Mouse (Mus musculus) neural tube, embryonic 12.5 days (tissue): ENCODE measurements around the gene Uox. TPM values are rescaled to one million over a fixed set of nuclear protein-coding genes. Genes with fewer than 3 reads are reported as not detected.
A peak's percentile ranks its signal among the peaks of the same experiment; 100 is the strongest.

ENCODE experiments used
- ATAC-seq: fragments of 200-750 bp; cut with Nextera tagmentation; 2 replicates; pipeline ENCODE4 v1.8.0; 2017; ENCODE audit warnings: low read depth, mild to moderate bottlenecking, moderate TSS enrichment, moderate library complexity; ENCODE audit not compliant: low FRiP score
- H3K27ac ChIP-seq: fragments of 300-500 bp; sonication (generic); 2 replicates; pipeline ENCODE4 v1.5.1; 2016
- H3K27me3 ChIP-seq: fragments of 300-500 bp; sonication (generic); replicated peaks from 2 replicates; pipeline ENCODE4 v1.6.1; 2016; ENCODE audit warnings: mild to moderate bottlenecking
- H3K36me3 ChIP-seq: fragments of 300-500 bp; sonication (generic); 2 replicates; pipeline ENCODE4 v1.6.1; 2016; ENCODE audit warnings: mild to moderate bottlenecking
- H3K4me1 ChIP-seq: fragments of 300-500 bp; sonication (generic); 2 replicates; pipeline ENCODE4 v1.6.1; 2016
- H3K4me2 ChIP-seq: fragments of 300-500 bp; sonication (generic); replicated peaks from 2 replicates; pipeline ENCODE4 v1.6.1; 2016; ENCODE audit warnings: mild to moderate bottlenecking
- H3K4me3 ChIP-seq: fragments of 300-500 bp; sonication (generic); 2 replicates; pipeline ENCODE4 v1.5.1; 2016
- H3K9ac ChIP-seq: fragments of 300-500 bp; sonication (generic); 2 replicates; pipeline ENCODE4 v1.6.1; 2016; ENCODE audit warnings: mild to moderate bottlenecking
- H3K9me3 ChIP-seq: fragments of 300-500 bp; sonication (generic); 2 replicates; pipeline ENCODE4 v1.6.1; 2016; ENCODE audit warnings: mild to moderate bottlenecking
- WGBS: fragments of 180-500 bp; shearing (Covaris S2); methylation state at CpG from one replicate; pipeline ENCODE4 v1.1.7; 2016; 5-methylcytosine and 5-hydroxymethylcytosine counted together
- polyA plus RNA-seq: library from polyadenylated mRNA; unstranded; fragments of >200 nt; fragmentation: Nextera tagmentation; extraction: Ambion mirVana; gene quantifications from 2 replicates; pipeline ENCODE4 v1.2.1, GENCODE M21; 2016

The Uox gene
- polyA plus RNA-seq = not detected in 2 replicates

DNA sequence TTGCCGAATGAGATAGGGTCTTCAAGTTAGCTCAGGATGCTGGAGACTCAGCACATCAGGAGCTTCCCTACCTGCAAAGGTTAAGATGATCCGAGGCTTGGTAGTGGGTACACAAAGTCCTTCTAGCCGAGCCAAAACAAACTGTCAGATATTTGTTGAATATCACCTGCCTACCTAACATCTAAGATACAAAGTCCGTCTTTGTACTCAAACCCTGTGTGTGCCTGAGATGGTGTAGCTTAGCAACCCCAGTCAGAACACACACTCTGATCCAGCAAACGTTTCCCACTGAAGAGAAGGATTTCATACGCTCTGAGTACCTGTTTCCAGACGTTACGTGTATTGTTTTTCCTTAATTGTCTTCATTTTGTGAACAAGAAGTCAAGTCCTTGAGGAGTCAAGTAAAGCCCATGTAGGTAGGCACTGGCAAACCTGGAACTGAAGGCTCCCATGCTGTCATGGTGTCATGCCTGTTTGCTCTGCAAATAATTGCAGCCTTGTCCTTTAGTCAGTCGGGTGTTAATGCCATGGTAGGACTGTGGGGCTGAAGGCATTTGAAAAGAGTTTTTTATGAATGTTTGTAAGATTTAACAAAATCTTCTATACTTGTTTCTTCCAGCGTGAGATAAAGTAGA lies at the start of gene Uox:
Uox (plus strand) TSS at position 279 of the 635 bp plus-strand sequence.
- H3K4me3 ChIP-seq = no peak within 1 kb of the TSS
- H3K9ac ChIP-seq = no peak within 1 kb of the TSS
- 87% methylated on average over 10 of the region's 10 CpGs for WGBS
- no peaks in the 10 kb centered on the region for H3K36me3 ChIP-seq
- H3K4me1 ChIP-seq = no peaks in the 10 kb centered on the region
- ATAC-seq = no peak
- H3K4me2 ChIP-seq = no peak within 1 kb of the TSS
- H3K27me3 ChIP-seq = no peaks in the 10 kb centered on the region
- no peaks in the 10 kb centered on the region for H3K9me3 ChIP-seq
- H3K27ac ChIP-seq = no peak within 1 kb of the TSS

DNA sequence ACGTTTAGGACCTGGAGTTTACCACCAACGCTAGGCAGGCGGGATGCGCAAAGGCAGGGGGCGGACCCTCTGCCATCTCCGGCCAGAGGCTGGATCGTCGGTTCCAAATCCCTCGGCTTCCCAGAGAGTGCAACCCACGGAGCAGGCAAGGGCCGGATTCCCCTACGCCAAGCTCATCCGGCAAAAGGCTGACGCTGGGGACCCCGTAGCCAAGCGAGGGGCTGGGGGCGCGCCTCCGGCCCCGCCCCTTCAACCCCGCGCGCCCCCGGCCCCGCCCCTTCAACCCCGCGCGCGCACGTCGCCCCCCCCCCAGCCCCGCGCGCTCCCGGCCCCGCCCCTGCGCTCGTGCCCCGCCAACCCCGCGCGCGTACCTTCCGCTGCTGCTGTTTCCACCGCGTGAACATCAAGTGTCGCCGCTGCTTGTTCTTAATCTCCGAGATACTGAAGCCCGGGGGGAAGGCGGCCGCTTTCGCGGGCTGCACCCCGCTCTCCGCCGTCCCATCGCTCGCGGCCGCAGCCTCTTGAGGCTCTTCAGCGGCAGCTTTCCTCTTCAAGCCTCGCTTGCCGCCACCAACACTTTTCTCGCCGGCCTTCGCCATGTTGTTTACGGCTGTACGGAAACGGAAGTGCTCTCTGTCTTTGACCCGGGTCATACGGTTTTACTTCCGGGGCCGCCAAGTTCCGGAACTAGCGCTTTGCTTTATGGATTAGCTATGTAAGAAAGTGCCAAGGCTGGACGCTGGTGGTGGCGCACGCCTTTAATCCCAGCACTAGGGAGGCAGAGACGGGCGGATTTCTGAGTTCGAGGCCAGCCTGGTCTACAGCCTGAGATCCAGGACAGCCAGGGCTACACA lies 49.2 kb upstream of the Uox start, which contains the start of gene Rpf1:
Rpf1 (minus strand) TSS at position 632 of the 854 bp plus-strand sequence.
- WGBS = under 1% methylated on average over 75 of the region's 82 CpGs
- peak; percentile 98 for ATAC-seq

DNA sequence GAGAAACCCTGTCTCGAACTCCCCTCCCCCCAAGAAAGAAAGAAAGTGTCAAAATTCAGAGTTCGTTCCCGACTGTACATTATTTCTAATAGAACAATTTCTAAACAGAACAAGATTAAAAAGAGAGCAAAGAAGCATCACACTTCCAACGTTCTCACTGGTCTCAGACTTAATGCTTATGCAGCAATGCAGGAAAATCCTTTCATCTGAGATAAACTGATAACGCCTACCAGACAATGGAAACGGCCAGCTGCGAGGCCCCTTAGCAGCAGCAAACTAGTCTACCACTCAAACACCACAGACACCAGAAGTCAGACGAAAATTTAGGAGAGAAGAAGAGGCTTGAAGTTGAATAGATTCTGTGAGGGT lies 48.6 kb upstream of the Uox start:
- Histone ChIP-seq H3K4me2 (peak overlapping the region; percentile 75), H3K4me1 (no peaks in the 10 kb centered on the region), H3K9me3 (no peaks in the 10 kb centered on the region), H3K9ac (peak overlapping the region; percentile 72; the same call in 1 of the 2 replicates), H3K27me3 (no peaks in the 10 kb centered on the region), H3K27ac (peak overlapping the region; percentile 90; the same call in 1 of the 2 replicates), H3K36me3 (peaks cover 18% of the 10 kb centered on the region), H3K4me3 (peak overlapping the region; percentile 66)
- WGBS = 11% methylated on average over 8 of the region's 8 CpGs
- ATAC-seq = 0 out of 2 replicates have a peak, but pooled peaks have one; percentile 7

More for the DNA sequence above, 49.2 kb upstream of the Uox start, which contains the start of gene Rpf1:
- Histone ChIP-seq H3K9ac (peak within 1 kb of the TSS; percentile 72), H3K9me3 (no peaks in the 10 kb centered on the region), H3K36me3 (peaks cover 18% of the 10 kb centered on the region), H3K4me1 (no peaks in the 10 kb centered on the region), H3K4me3 (peak within 1 kb of the TSS; percentile 66), H3K27me3 (no peaks in the 10 kb centered on the region), H3K27ac (peak within 1 kb of the TSS; percentile 90), H3K4me2 (peak within 1 kb of the TSS; percentile 75)

DNA sequence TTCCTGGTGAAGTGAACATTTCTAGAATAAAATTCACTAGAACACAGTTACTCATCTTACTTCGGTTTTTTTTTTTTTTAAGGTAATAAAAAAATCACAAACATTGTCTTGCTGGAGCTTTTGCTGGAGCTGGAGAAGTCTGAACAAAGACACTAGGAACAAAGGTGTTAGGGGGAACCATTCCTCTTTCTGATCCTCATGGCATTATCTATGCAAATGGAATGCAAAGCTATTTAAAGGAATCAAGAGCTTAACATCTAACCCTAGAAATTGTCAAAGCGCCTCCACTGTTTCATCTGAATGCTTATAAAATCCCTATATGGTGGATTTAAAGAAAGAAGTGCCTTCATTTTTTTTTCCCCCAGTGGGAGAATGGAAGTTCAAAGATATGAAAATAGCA lies 41.9 kb upstream of the Uox start:
- Histone ChIP-seq H3K4me2 (no peak overlapping the region), H3K4me3 (no peak overlapping the region), H3K36me3 (no peaks in the 10 kb centered on the region), H3K4me1 (no peaks in the 10 kb centered on the region), H3K27ac (no peak overlapping the region), H3K9ac (no peak overlapping the region), H3K9me3 (no peaks in the 10 kb centered on the region), H3K27me3 (no peaks in the 10 kb centered on the region)
- ATAC-seq = no peak
- 48% methylated on average over 2 of the region's 2 CpGs for WGBS

DNA sequence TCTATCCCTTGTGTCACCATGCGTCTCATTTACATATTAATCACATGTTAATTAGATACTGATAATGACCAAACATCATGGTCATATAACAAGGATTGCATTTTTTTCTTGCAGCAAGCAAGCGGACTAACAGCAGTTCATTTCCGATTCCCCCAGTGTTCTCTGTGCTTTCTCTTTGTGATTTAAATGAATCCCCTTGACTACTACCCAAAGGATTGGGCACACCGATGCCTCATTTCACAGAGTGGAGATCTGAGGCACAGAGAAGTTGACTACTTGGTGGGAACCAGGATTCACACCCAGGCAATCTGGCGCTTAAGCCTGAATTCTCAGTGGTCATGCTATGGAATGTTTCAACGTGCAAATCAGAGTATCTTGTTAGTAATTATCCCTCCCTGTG lies 35.2 kb upstream of the Uox start:
- Histone ChIP-seq H3K9me3 (no peaks in the 10 kb centered on the region), H3K27me3 (no peaks in the 10 kb centered on the region), H3K36me3 (no peaks in the 10 kb centered on the region), H3K4me3 (no peak overlapping the region), H3K9ac (no peak overlapping the region), H3K4me2 (no peak overlapping the region), H3K4me1 (no peaks in the 10 kb centered on the region), H3K27ac (no peak overlapping the region)
- WGBS = 61% methylated on average over 6 of the region's 6 CpGs
- ATAC-seq = no peak

DNA sequence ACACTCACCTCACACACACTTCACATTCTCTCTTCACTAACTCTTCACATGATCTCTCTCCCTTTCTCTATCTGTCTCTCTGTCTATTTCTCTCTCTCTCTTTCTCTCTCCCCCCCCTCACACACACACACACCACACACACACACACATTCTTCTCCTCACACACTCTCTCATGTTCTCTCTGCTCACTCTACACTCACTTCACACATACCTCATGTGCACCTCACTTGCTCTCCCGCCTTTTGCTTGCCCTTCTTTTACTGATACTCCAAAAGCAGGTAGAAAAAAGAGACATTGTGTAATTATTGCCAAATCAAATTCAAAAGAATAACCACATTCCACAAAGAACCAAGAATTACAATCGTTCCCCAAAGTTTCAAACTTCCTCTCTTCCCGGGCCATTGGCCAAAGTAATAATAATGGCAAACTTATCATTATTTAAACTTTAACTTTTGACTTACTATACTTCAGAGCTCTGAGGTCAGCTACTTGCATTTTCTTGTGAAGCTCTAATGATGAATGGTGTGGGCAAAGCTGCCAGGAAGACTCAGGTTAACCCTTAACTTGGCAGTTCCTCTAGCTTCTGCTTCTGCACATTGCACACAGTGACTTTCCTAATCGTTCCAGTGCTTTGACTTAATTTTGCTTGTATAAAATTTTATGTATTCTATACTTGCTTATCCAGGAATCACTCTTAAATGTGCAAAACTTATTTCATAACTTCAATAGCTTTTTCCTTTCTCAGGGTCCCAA lies 29.5 kb upstream of the Uox start:
- Histone ChIP-seq H3K36me3 (no peaks in the 10 kb centered on the region), H3K4me2 (no peak overlapping the region), H3K27ac (no peak overlapping the region), H3K4me1 (no peaks in the 10 kb centered on the region), H3K27me3 (no peaks in the 10 kb centered on the region), H3K4me3 (no peak overlapping the region), H3K9ac (no peak overlapping the region), H3K9me3 (no peaks in the 10 kb centered on the region)
- WGBS = 92% methylated on average over 4 of the region's 4 CpGs
- no peak for ATAC-seq

DNA sequence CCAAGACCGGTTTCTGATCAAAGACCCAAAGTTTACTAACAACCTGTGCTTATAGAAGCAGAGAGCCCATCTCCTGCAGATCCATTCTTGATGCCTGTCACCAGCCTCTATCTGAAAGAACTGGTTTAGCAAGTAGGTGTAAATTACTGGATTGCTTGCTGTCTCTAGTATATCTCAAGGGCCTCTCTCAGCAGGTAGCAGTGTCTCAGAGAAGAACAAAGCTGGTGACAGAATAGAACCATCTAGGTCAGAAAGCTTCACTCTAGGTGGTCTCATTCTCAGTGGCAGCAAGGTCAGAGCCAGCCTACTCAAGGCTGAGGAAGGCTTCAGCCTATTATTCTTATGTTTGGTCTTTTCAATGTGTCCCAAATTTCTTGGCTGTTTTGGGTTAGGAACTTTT lies 26.6 kb upstream of the Uox start:
- Histone ChIP-seq H3K9ac (no peak overlapping the region), H3K4me2 (no peak overlapping the region), H3K4me1 (no peaks in the 10 kb centered on the region), H3K9me3 (no peaks in the 10 kb centered on the region), H3K4me3 (no peak overlapping the region), H3K27ac (no peak overlapping the region), H3K36me3 (no peaks in the 10 kb centered on the region), H3K27me3 (no peaks in the 10 kb centered on the region)
- WGBS = 8% methylated on average over 1 of the region's 1 CpGs
- ATAC-seq = no peak

DNA sequence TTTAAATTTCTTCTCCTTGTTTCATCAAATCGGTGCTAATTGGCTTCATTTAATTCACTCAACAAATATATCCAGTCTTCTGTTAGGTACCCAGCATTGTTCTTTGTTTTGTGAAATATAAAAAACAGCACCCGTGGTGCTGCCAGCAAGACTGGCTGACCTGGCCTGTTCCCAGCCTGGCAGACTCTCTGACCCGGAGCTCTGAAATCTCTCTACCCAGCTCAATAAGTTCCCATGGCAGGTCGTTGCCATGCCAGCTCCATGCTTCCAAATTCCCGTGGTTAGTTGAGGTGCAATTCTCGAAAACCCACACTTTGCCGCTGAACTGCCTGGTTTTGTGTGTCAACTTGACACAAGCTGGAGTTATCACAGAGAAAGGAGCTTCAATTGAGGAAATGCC lies 15.4 kb upstream of the Uox start:
- H3K27ac ChIP-seq = no peak overlapping the region
- H3K36me3 ChIP-seq = no peaks in the 10 kb centered on the region
- no peaks in the 10 kb centered on the region for H3K4me1 ChIP-seq
- H3K9ac ChIP-seq = no peak overlapping the region
- no peak overlapping the region for H3K4me3 ChIP-seq
- no peak for ATAC-seq
- 88% methylated on average over 7 of the region's 7 CpGs for WGBS
- H3K9me3 ChIP-seq = no peaks in the 10 kb centered on the region
- H3K27me3 ChIP-seq = no peaks in the 10 kb centered on the region
- H3K4me2 ChIP-seq = no peak overlapping the region

DNA sequence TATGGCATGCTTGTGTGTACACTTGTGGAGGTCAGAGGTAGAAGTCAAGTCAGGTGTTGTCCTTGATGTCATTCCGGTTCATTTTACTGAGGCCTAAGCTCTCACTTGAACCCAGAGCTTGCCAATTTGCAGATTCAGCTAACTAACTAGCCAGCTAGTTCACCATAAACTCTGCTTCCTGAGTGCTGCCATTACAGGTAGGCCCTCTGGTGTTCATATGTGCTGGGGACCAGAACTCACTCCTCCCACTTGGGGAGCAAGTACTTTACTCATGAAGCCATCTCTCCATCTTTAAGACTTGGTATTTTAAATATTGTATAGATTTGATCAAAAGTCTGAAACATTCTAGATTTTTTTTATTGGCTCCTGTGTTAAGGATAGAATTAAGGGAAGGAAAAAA lies 13.7 kb upstream of the Uox start:
- no peaks in the 10 kb centered on the region for H3K4me1 ChIP-seq
- WGBS = 85% methylated on average over 1 of the region's 1 CpGs
- no peak for ATAC-seq
- H3K36me3 ChIP-seq = no peaks in the 10 kb centered on the region
- no peak overlapping the region for H3K9ac ChIP-seq
- H3K27ac ChIP-seq = no peak overlapping the region
- H3K4me3 ChIP-seq = no peak overlapping the region
- H3K27me3 ChIP-seq = no peaks in the 10 kb centered on the region
- H3K4me2 ChIP-seq = no peak overlapping the region
- H3K9me3 ChIP-seq = no peaks in the 10 kb centered on the region

DNA sequence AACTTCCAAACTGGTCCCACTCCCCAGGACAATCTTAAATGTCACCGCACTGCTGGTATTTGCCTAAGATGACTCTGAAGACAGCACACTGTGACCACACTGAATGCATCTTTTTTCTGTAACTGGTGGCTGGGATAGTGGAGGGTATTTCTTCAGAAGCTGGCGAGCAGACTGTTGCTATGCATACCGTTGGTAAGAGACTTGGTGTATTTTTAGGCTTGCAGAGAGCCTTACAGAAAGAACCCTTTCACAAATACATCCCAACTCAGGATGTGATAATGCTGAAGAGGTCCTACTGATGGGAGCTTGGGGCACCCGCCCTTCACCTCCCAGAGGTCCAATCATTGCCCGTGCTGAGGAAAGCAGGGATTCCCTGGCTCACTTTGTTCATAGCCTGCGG lies 12.7 kb upstream of the Uox start:
- no peaks in the 10 kb centered on the region for H3K36me3 ChIP-seq
- WGBS = 90% methylated on average over 6 of the region's 6 CpGs
- ATAC-seq = no peak
- H3K9ac ChIP-seq = no peak overlapping the region
- no peaks in the 10 kb centered on the region for H3K9me3 ChIP-seq
- no peak overlapping the region for H3K4me2 ChIP-seq
- H3K27me3 ChIP-seq = no peaks in the 10 kb centered on the region
- H3K27ac ChIP-seq = no peak overlapping the region
- no peaks in the 10 kb centered on the region for H3K4me1 ChIP-seq
- H3K4me3 ChIP-seq = no peak overlapping the region

DNA sequence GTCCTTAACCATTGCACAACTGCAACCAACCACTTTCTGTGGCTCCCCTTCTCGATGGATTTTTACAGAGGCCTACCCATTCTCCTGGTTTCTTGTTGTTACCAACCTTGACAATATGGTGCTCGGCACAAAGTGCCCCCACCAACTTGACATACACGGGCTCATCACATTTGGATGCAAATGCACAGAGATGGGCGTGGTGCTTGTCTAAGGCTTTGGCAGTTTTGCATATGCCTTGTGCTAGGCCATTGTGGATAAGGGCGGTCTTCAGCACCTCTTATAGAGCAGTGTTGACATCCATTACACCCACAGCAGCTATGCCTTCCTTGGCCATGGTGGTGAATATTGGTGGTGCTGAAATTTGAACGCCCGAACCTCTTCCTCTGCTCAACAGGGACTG lies 7.3 kb upstream of the Uox start:
- 92% methylated on average over 7 of the region's 7 CpGs for WGBS
- ATAC-seq = no peak

More for the DNA sequence above, 7.3 kb upstream of the Uox start:
- H3K4me2 ChIP-seq = no peak overlapping the region
- H3K27ac ChIP-seq = no peak overlapping the region
- no peaks in the 10 kb centered on the region for H3K4me1 ChIP-seq
- H3K9ac ChIP-seq = no peak overlapping the region
- no peaks in the 10 kb centered on the region for H3K36me3 ChIP-seq
- no peak overlapping the region for H3K4me3 ChIP-seq
- H3K27me3 ChIP-seq = no peaks in the 10 kb centered on the region
- no peaks in the 10 kb centered on the region for H3K9me3 ChIP-seq
